Mouse (Mus musculus): ENCODE results near the gene Gm15448. TPM values are rescaled to one million over a fixed set of nuclear protein-coding genes. Genes with fewer than 3 reads are reported as not detected.

The Gm15448 gene
- not detected in 2 replicates for polyA plus RNA-seq (2012; rRNA removed)

DNA sequence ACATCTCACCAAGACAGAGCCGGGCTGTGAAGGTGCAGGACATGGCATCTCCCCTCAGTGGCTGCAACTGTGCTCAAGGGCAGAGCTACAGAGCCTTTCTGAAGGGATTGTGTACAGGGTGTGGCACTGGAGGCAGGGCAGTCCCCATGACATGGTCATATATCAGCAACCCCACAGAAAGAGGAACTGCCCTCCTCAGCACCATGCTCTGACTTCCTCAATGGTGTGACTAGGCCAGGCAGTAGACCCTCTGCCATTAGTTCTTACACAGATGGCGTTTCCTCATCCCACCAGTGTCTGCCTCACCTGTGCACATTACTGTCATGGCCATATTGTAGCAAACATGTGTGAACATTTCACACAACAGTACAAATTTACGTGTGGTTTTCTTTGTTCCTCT, at the start of gene Gm15448:
Gm15448 (minus strand) TSS at position 89 of the 400 bp plus-strand sequence.

DNA sequence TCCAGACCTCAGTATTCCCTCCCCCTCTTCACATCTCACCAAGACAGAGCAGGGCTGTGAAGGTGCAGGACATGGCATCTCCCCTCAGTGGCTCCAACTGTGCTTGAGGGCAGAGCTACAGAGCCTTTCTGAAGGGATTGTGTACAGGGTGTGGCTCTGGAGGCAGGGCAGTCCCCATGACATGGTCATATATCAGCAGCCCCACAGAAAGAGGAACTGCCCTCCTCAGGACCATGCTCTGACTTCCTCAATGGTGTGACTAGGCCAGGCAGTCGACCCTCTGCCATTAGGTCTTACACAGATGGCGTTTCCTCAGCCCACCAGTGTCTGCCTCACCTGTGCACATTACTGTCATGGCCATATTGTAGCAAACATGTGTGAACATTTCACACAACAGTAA, 19.5 kb upstream of the Gm15448 start, which contains the start of gene Pira2:
Pira2 (minus strand) TSS at position 101 of the 400 bp plus-strand sequence.

Other genes starting within 250 kb of the Gm15448 start
- 0.72 and 0.78 TPM in 2 replicates for gene Oscar, start 209.5 kb downstream of the Gm15448 start, polyA plus RNA-seq (2012; rRNA removed)
- gene Ndufa3, start 208.3 kb downstream of the Gm15448 start, polyA plus RNA-seq (2012; rRNA removed), result 170 and 221 TPM in 2 replicates
- gene Tfpt, start 195.8 kb downstream of the Gm15448 start, polyA plus RNA-seq (2012; rRNA removed), result 27.4 and 59.0 TPM in 2 replicates
- gene Prpf31, start 195.7 kb downstream of the Gm15448 start, polyA plus RNA-seq (2012; rRNA removed), result 109 and 130 TPM in 2 replicates
- gene Cnot3, start 180.4 kb downstream of the Gm15448 start, polyA plus RNA-seq (2012; rRNA removed), result 93.2 and 93.8 TPM in 2 replicates
- 9.6 and 14.9 TPM in 2 replicates for gene Leng1, start 159.8 kb downstream of the Gm15448 start, polyA plus RNA-seq (2012; rRNA removed)
- 11.1 and 12.2 TPM in 2 replicates for gene Tmc4, start 148.1 kb downstream of the Gm15448 start, polyA plus RNA-seq (2012; rRNA removed)
- gene Tsen34, start 132.8 kb downstream of the Gm15448 start, polyA plus RNA-seq (2012; rRNA removed), result 145 and 171 TPM in 2 replicates
- 27.2 and 42.3 TPM in 2 replicates for gene Mboat7, start 132.2 kb downstream of the Gm15448 start, polyA plus RNA-seq (2012; rRNA removed)
- 3,019 and 3,270 TPM in 2 replicates for gene Rps9, start 121.7 kb downstream of the Gm15448 start, polyA plus RNA-seq (2012; rRNA removed)
- 0.20 and 0.22 TPM in 2 replicates for gene Pirb, start 105.3 kb downstream of the Gm15448 start, polyA plus RNA-seq (2012; rRNA removed)
- 0.01 and 0.02 TPM in 2 replicates for gene Pira2, start 19.4 kb upstream of the Gm15448 start, polyA plus RNA-seq (2012; rRNA removed)
- not detected in 2 replicates for gene Gm14548, start 72.4 kb upstream of the Gm15448 start, polyA plus RNA-seq (2012; rRNA removed)
- gene Lilra6, start 89.8 kb upstream of the Gm15448 start, polyA plus RNA-seq (2012; rRNA removed), result 0.02 TPM in 1 of 2 replicates, not detected in the other
- gene Lair1, start 237.5 kb upstream of the Gm15448 start, polyA plus RNA-seq (2012; rRNA removed), result 0.92 and 1.3 TPM in 2 replicates